Mouse (Mus musculus): ENCODE measurements at regions not wholly inside any gene's neighbourhood (a gene's known extent, or its start where the extent isn't known, plus 50 kb on each side); places are given as distances from the start of the nearest gene placed in this dataset.

- H3K9ac ChIP-seq (ENCODE audit: low read depth, low read length), result no peak overlapping the region
- H3K27ac ChIP-seq (ENCODE audit: low read depth, low read length), result no peak overlapping the region
- 93% methylated on average over 2 of the region's 2 CpGs for WGBS
- ATAC-seq, result no peak
- H3K27me3 ChIP-seq (replicated peaks; ENCODE audit: control insufficient read depth, insufficient read depth, low read length), result no peaks in the 10 kb centered on the region
- no peaks in the 10 kb centered on the region for H3K9me3 ChIP-seq (ENCODE audit: control insufficient read depth, low read length)
- H3K4me1 ChIP-seq (ENCODE audit: control insufficient read depth, insufficient read depth, low read depth, low read length), result no peaks in the 10 kb centered on the region
- no peaks in the 10 kb centered on the region for H3K36me3 ChIP-seq (ENCODE audit: control insufficient read depth, insufficient read depth, low read length)
- H3K4me2 ChIP-seq (ENCODE audit: low read length), result no peak overlapping the region
- H3K4me3 ChIP-seq (ENCODE audit: low read length), result no peak overlapping the region
Measured at GRCm38 (mm10) chr10:38586061-38586460, 235.5 kb downstream of the Rfpl4b start.

- Histone ChIP-seq H3K4me2 (ENCODE audit: low read length) (no peak overlapping the region), H3K9ac (ENCODE audit: low read depth, low read length) (no peak overlapping the region), H3K9me3 (ENCODE audit: control insufficient read depth, low read length) (0 out of 2 replicates have a peak, but pooled peaks cover 2% of the 10 kb centered on the region), H3K4me3 (ENCODE audit: low read length) (no peak overlapping the region), H3K27ac (ENCODE audit: low read depth, low read length) (no peak overlapping the region), H3K4me1 (ENCODE audit: control insufficient read depth, insufficient read depth, low read depth, low read length) (no peaks in the 10 kb centered on the region), H3K36me3 (ENCODE audit: control insufficient read depth, insufficient read depth, low read length) (no peaks in the 10 kb centered on the region), H3K27me3 (replicated peaks; ENCODE audit: control insufficient read depth, insufficient read depth, low read length) (no peaks in the 10 kb centered on the region)
- ATAC-seq, result no peak
- WGBS, result 82% methylated on average over 1 of the region's 1 CpGs
Measured at GRCm38 (mm10) chr10:38575726-38576125, 245.9 kb downstream of the Rfpl4b start.

DNA sequence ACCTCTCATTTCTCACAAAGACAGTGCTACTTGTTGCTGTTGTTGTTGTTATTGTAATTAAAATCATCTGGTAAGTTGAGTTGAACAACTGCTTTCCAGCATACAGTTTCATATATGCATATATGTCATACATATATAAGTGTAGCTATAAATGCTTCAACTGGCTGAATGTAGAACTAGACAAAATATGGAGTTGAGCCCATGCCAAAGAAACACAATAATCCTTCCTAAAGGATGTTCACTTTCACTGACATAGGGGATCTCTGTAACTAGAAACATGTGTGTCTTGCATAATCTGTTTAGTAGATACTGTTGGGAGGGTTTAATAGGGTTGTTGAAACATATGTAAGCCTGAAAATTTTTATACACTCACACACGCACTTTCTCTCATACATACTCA is 247.9 kb downstream of the Rfpl4b start:
- Histone ChIP-seq H3K27me3 (replicated peaks; ENCODE audit: control insufficient read depth, insufficient read depth, low read length) (no peaks in the 10 kb centered on the region), H3K9ac (ENCODE audit: low read depth, low read length) (no peak overlapping the region), H3K9me3 (ENCODE audit: control insufficient read depth, low read length) (no peaks in the 10 kb centered on the region), H3K27ac (ENCODE audit: low read depth, low read length) (no peak overlapping the region), H3K4me1 (ENCODE audit: control insufficient read depth, insufficient read depth, low read depth, low read length) (no peaks in the 10 kb centered on the region), H3K4me2 (ENCODE audit: low read length) (no peak overlapping the region), H3K4me3 (ENCODE audit: low read length) (no peak overlapping the region), H3K36me3 (ENCODE audit: control insufficient read depth, insufficient read depth, low read length) (no peaks in the 10 kb centered on the region)
- ATAC-seq, result no peak
- WGBS, result 97% methylated on average over 1 of the region's 1 CpGs

DNA sequence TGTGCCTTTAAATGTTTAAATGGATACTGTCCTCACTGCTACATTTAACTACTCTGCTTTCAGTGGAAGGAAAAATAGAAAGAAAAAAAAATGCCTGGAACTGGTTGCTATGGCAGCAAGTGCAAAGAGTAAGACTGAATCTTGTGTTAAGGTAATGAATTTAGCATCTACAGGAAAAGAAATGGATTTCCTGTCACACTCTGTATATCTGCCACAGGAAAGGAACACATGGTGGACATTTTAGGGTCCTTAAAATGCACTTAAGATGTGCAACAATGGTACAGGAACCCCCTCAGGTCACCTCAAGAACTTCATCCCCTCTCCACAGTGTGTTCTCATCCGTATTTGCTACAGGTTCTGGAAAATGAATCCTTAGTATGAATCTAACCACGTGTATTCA is 248.4 kb downstream of the Rfpl4b start:
- Histone ChIP-seq H3K9me3 (ENCODE audit: control insufficient read depth, low read length) (no peaks in the 10 kb centered on the region), H3K9ac (ENCODE audit: low read depth, low read length) (no peak overlapping the region), H3K27me3 (replicated peaks; ENCODE audit: control insufficient read depth, insufficient read depth, low read length) (no peaks in the 10 kb centered on the region), H3K4me2 (ENCODE audit: low read length) (no peak overlapping the region), H3K4me3 (ENCODE audit: low read length) (no peak overlapping the region), H3K4me1 (ENCODE audit: control insufficient read depth, insufficient read depth, low read depth, low read length) (no peaks in the 10 kb centered on the region), H3K36me3 (ENCODE audit: control insufficient read depth, insufficient read depth, low read length) (no peaks in the 10 kb centered on the region), H3K27ac (ENCODE audit: low read depth, low read length) (no peak overlapping the region)
- WGBS, result 68% methylated on average over 2 of the region's 2 CpGs
- ATAC-seq, result peak; percentile 79

DNA sequence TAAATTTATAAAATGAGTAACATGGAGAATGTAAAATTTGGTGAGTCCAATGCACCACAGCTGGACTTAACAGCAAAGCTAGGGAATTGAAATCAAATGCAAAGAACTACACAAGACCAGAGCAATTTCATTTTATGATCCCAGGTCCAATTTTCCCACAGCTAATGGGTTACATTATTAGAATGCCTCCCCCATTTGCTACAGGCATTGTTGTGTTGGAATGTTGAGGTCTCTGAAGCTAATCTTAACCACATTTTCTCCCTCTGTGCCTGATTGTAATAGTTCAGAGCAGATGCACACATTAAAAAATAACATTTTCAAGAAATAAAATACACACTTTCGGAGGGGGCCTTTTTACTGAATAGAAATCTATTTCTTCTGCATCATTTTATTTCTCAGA is 254.3 kb downstream of the Rfpl4b start:
- H3K4me3 ChIP-seq (ENCODE audit: low read length), result no peak overlapping the region
- H3K27me3 ChIP-seq (replicated peaks; ENCODE audit: control insufficient read depth, insufficient read depth, low read length), result no peaks in the 10 kb centered on the region
- H3K4me1 ChIP-seq (ENCODE audit: control insufficient read depth, insufficient read depth, low read depth, low read length), result no peaks in the 10 kb centered on the region
- no peak for ATAC-seq
- no peak overlapping the region for H3K4me2 ChIP-seq (ENCODE audit: low read length)
- H3K9me3 ChIP-seq (ENCODE audit: control insufficient read depth, low read length), result no peaks in the 10 kb centered on the region
- H3K36me3 ChIP-seq (ENCODE audit: control insufficient read depth, insufficient read depth, low read length), result no peaks in the 10 kb centered on the region
- no peak overlapping the region for H3K27ac ChIP-seq (ENCODE audit: low read depth, low read length)
- no peak overlapping the region for H3K9ac ChIP-seq (ENCODE audit: low read depth, low read length)
- WGBS, result 90% methylated on average over 1 of the region's 1 CpGs

DNA sequence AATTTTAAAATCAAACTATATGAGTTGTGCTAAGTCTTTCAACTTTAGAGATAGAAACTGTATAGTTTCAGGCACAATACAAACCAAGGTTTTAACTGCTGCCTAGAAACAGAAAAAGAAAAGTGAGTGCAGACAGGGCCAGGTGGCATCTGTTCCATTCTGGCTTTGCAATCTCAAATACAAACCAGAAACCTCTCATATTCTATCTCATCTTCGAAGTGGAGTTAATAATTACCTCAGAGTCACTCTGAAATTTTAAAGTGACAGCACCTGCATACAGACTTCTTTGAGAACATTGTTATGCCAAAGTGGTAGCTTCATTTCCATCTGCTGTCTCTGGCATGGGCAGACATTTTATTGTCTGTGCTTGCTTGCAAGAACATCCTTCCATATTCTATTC is 255.2 kb downstream of the Rfpl4b start:
- no peaks in the 10 kb centered on the region for H3K9me3 ChIP-seq (ENCODE audit: control insufficient read depth, low read length)
- H3K4me2 ChIP-seq (ENCODE audit: low read length), result no peak overlapping the region
- H3K9ac ChIP-seq (ENCODE audit: low read depth, low read length), result no peak overlapping the region
- ATAC-seq, result no peak
- no peak overlapping the region for H3K4me3 ChIP-seq (ENCODE audit: low read length)
- H3K4me1 ChIP-seq (ENCODE audit: control insufficient read depth, insufficient read depth, low read depth, low read length), result no peaks in the 10 kb centered on the region
- no peak overlapping the region for H3K27ac ChIP-seq (ENCODE audit: low read depth, low read length)
- whole genome bisulfite sequencing, result 38% methylated on average over 1 of the region's 1 CpGs
- H3K27me3 ChIP-seq (replicated peaks; ENCODE audit: control insufficient read depth, insufficient read depth, low read length), result no peaks in the 10 kb centered on the region
- no peaks in the 10 kb centered on the region for H3K36me3 ChIP-seq (ENCODE audit: control insufficient read depth, insufficient read depth, low read length)

DNA sequence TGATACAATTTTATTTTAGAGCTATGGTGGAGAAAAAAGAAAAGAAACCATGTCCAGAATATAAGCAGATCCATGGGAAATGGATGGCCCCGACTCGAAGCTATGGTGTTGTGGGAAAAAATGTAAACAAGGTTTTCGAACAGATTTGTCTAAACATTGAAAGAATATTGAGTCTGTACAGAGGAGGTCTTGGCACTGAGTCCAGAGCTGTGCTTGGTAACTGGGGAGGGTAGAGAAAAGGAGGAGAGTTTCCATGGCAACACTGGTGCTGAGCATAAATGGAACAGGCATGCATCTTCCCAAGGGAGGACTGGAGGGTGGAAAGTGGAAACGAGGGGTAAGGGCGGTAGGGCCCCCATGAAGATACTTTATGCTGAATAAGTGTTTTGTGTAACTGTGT is 266.5 kb downstream of the Rfpl4b start:
- WGBS, result 1% methylated on average over 5 of the region's 5 CpGs
- peak; percentile 90 for ATAC-seq
- 0 out of 2 replicates have a peak overlapping the region, but pooled peaks have one; percentile 10 for H3K27ac ChIP-seq (ENCODE audit: low read depth, low read length)

DNA sequence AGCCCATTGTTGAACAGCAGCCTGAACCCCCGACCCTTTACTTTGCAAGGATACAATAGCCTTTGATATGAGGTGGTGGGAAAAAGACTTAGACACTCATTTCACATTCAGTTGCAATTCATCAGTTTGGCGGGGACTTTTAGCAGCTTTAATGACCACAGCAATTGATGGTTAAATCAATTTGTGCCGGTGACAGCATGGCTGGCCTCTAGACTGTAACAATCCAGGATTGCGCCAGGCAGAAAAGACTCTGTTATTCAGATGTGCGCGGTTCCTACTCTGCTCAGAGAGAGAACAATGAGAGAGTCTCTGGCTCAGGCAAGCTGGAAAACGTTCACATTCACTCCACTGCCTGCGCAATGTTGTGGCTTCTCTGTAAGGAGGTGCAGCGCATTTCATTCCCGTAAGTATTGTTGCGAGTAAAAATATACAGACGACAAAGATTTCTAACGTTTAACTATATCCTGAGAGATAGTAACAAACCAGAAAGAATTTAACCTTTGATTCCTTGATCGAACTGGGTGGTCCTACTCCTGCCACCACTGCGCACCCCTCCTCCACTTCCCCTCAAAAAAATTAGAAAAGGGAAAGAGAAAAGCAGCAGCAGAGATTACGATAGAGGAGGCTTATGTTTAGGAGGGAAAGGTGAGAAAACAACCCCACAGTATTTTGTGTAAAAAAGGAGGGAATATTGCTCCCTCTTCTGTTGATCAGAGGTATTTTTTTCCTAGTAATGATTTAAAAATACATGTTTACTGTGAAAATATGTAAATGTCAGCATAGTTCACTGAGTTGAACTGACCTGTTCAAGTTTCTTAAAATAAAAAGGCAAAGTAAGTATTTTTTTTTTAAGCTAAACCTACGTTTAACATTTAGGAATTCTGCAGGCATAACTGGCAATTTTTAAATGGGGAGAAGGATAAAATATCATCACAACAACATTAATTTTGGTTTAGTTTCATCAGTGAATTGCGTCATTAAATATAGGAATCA is 267.6 kb downstream of the Rfpl4b start:
- Histone ChIP-seq H3K9me3 (ENCODE audit: control insufficient read depth, low read length) (no peaks in the 10 kb centered on the region), H3K4me3 (ENCODE audit: low read length) (peak overlapping the region; percentile 37), H3K9ac (ENCODE audit: low read depth, low read length) (peak overlapping the region; percentile 39), H3K4me2 (ENCODE audit: low read length) (peak overlapping the region; percentile 61), H3K4me1 (ENCODE audit: control insufficient read depth, insufficient read depth, low read depth, low read length) (peaks cover 5% of the 10 kb centered on the region; the same call in 1 of the 2 replicates), H3K27ac (ENCODE audit: low read depth, low read length) (peak overlapping the region; percentile 86), H3K36me3 (ENCODE audit: control insufficient read depth, insufficient read depth, low read length) (no peaks in the 10 kb centered on the region), H3K27me3 (replicated peaks; ENCODE audit: control insufficient read depth, insufficient read depth, low read length) (no peaks in the 10 kb centered on the region)
- peak; percentile 97 for ATAC-seq
- 3% methylated on average over 18 of the region's 18 CpGs for WGBS

More for the DNA sequence above, 266.5 kb downstream of the Rfpl4b start:
- H3K27me3 ChIP-seq (replicated peaks; ENCODE audit: control insufficient read depth, insufficient read depth, low read length), result no peaks in the 10 kb centered on the region
- no peaks in the 10 kb centered on the region for H3K36me3 ChIP-seq (ENCODE audit: control insufficient read depth, insufficient read depth, low read length)
- no peak overlapping the region for H3K4me3 ChIP-seq (ENCODE audit: low read length)
- no peak overlapping the region for H3K9ac ChIP-seq (ENCODE audit: low read depth, low read length)
- H3K9me3 ChIP-seq (ENCODE audit: control insufficient read depth, low read length), result no peaks in the 10 kb centered on the region
- peaks cover 5% of the 10 kb centered on the region; the same call in 1 of the 2 replicates for H3K4me1 ChIP-seq (ENCODE audit: control insufficient read depth, insufficient read depth, low read depth, low read length)
- H3K4me2 ChIP-seq (ENCODE audit: low read length), result peak overlapping the region; percentile 32; the same call in 1 of the 2 replicates

DNA sequence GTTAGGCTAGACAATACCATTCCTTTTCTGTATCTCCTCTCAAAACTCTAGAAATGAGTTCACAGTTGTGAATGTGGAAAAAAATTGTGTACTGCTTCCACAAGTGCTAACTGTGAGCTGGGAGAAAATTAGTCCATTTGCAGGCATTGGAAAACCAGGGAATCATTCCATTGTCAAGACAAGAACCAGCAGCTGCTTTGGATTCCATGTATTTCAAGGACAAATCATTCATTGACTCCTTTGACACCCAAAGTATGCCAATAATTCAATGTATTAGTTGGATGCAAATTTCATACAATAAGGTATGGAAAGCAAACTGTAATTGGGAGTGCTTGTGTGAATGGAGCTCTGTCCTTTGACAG is 268.3 kb downstream of the Rfpl4b start:
- Histone ChIP-seq H3K4me3 (ENCODE audit: low read length) (no peak overlapping the region; the same call in 1 of the 2 replicates), H3K36me3 (ENCODE audit: control insufficient read depth, insufficient read depth, low read length) (no peaks in the 10 kb centered on the region), H3K9me3 (ENCODE audit: control insufficient read depth, low read length) (no peaks in the 10 kb centered on the region), H3K4me1 (ENCODE audit: control insufficient read depth, insufficient read depth, low read depth, low read length) (peaks cover 5% of the 10 kb centered on the region; the same call in 1 of the 2 replicates), H3K27ac (ENCODE audit: low read depth, low read length) (peak overlapping the region; percentile 86), H3K27me3 (replicated peaks; ENCODE audit: control insufficient read depth, insufficient read depth, low read length) (no peaks in the 10 kb centered on the region), H3K9ac (ENCODE audit: low read depth, low read length) (peak overlapping the region; percentile 39; the same call in 1 of the 2 replicates), H3K4me2 (ENCODE audit: low read length) (peak overlapping the region; percentile 61)
- no peak; the same call in 1 of the 2 replicates for ATAC-seq
